Mouse (Mus musculus) hindbrain, embryonic 12.5 days (tissue): ENCODE data around the gene Tcte1. TPM values are rescaled to one million over a fixed set of nuclear protein-coding genes. Genes with fewer than 3 reads are reported as not detected.
A peak's percentile ranks its signal among the peaks of the same experiment; 100 is the strongest.

Experiments
- ATAC-seq: fragments of 200-750 bp; cut with Nextera tagmentation; 2 replicates; pipeline ENCODE4 v1.8.0; 2017; ENCODE audit warnings: moderate TSS enrichment; ENCODE audit not compliant: low FRiP score
- H3K27ac ChIP-seq: fragments of 300-500 bp; sonication (generic); 2 replicates; pipeline ENCODE4 v1.5.1; 2016; ENCODE audit warnings: mild to moderate bottlenecking
- H3K27me3 ChIP-seq: fragments of 300-500 bp; sonication (generic); 2 replicates; pipeline ENCODE4 v1.6.1; 2016; ENCODE audit warnings: mild to moderate bottlenecking
- H3K36me3 ChIP-seq: fragments of 300-500 bp; sonication (generic); 2 replicates; pipeline ENCODE4 v1.6.1; 2016; ENCODE audit warnings: mild to moderate bottlenecking
- H3K4me1 ChIP-seq: fragments of 300-500 bp; sonication (generic); 2 replicates; pipeline ENCODE4 v1.6.1; 2016
- H3K4me2 ChIP-seq: fragments of 300-500 bp; sonication (generic); replicated peaks from 2 replicates; pipeline ENCODE4 v1.6.1; 2016; ENCODE audit warnings: mild to moderate bottlenecking
- H3K4me3 ChIP-seq: fragments of 300-500 bp; sonication (generic); 2 replicates; pipeline ENCODE4 v1.5.1; 2016; ENCODE audit warnings: mild to moderate bottlenecking
- H3K9ac ChIP-seq: fragments of 300-500 bp; sonication (generic); 2 replicates; pipeline ENCODE4 v1.6.1; 2016; ENCODE audit warnings: mild to moderate bottlenecking, moderate library complexity
- H3K9me3 ChIP-seq: fragments of 300-500 bp; sonication (generic); replicated peaks from 2 replicates; pipeline ENCODE4 v1.6.1; 2016; ENCODE audit warnings: mild to moderate bottlenecking
- WGBS: fragments of 180-500 bp; shearing (Covaris S2); methylation state at CpG from one replicate; pipeline ENCODE4 v1.1.7; 2016; 5-methylcytosine and 5-hydroxymethylcytosine counted together
- polyA plus RNA-seq: library from polyadenylated mRNA; unstranded; fragments of >200 nt; fragmentation: Nextera tagmentation; extraction: Ambion mirVana; gene quantifications from 2 replicates; pipeline ENCODE4 v1.2.1, GENCODE M21; 2016

Gene Tcte1
- polyA plus RNA-seq, 1 experiment from 2014 or later, result 2.3 TPM

DNA sequence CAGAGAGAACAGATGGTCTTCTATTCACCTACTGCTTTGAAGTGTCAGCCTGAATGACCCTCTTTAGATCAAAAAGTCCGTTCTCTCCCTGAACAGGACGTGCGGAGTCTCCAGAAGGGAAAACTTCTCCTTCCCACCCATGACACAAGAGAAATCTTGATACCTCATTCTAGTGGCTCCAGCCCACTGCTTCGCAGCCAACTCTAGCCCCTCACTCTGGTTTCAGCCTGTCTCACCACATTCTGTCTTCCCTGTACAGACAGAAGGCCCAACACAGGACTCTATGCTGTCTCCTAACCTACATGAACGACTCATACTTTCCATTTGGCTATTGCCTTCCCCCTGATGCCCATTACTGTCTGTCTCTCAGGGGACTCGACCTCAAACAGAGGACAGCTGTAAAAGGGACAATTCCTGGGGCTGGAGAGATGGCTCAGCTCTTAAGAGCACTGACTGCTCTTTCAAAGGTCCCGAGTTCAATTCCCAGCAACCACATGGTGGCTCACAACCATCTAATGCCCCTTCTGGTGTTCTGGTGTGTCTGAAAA lies 28.1 kb downstream of the Tcte1 start:
- 39% methylated on average over 7 of the region's 7 CpGs for WGBS
- Histone ChIP-seq H3K36me3 (peaks cover 7% of the 10 kb centered on the region; the same call in 1 of the 2 replicates), H3K4me1 (peaks cover 40% of the 10 kb centered on the region), H3K9ac (0 out of 2 replicates have a peak overlapping the region, but pooled peaks have one; percentile 24), H3K9me3 (no peaks in the 10 kb centered on the region), H3K27ac (no peak overlapping the region), H3K4me3 (no peak overlapping the region), H3K4me2 (no peak overlapping the region), H3K27me3 (peaks cover 27% of the 10 kb centered on the region)
- no peak for ATAC-seq

- WGBS, result 4% methylated on average over 8 of the region's 8 CpGs
- peaks cover 41% of the 10 kb centered on the region for H3K4me1 ChIP-seq
- no peak overlapping the region for H3K4me3 ChIP-seq
- no peak for ATAC-seq
- peaks cover 25% of the 10 kb centered on the region for H3K27me3 ChIP-seq
- no peak overlapping the region for H3K27ac ChIP-seq
- no peak overlapping the region for H3K9ac ChIP-seq
- 0 out of 2 replicates have a peak, but pooled peaks cover 1% of the 10 kb centered on the region for H3K36me3 ChIP-seq
- no peaks in the 10 kb centered on the region for H3K9me3 ChIP-seq
- H3K4me2 ChIP-seq, result no peak overlapping the region
These were observed 28.7 kb downstream of the Tcte1 start for GRCm38 (mm10) chr17:45551816-45552451.

- no peak overlapping the region for H3K27ac ChIP-seq
- 91% methylated on average over 3 of the region's 3 CpGs for WGBS
- no peak overlapping the region for H3K4me3 ChIP-seq
- H3K9me3 ChIP-seq, result no peaks in the 10 kb centered on the region
- no peak for ATAC-seq
- H3K4me2 ChIP-seq, result no peak overlapping the region
- peaks cover 17% of the 10 kb centered on the region for H3K27me3 ChIP-seq
- no peak overlapping the region for H3K9ac ChIP-seq
- peaks cover 42% of the 10 kb centered on the region for H3K4me1 ChIP-seq
- H3K36me3 ChIP-seq, result no peaks in the 10 kb centered on the region
These were observed 29.8 kb downstream of the Tcte1 start for GRCm38 (mm10) chr17:45553065-45553464.

DNA sequence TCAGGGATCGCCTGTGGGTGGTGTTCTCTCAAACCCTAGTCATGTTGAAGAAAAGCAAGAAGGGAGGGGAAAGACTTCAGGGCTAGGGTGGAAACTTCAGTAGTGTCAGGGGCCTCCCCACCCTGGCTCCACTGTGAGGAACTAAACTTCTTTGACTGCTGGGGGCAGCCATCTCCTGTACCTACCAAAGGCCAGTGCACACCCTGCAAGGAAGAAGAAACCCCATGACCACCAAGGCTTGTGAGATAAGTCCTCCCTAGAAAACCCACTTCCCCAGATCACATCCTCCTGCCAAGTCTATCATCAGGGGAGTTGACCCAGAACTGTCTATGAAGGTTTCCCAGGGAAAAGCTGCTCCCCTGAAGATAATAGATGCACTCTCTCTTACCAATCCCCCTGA lies 31.2 kb downstream of the Tcte1 start:
- 57% methylated on average over 1 of the region's 1 CpGs for WGBS
- no peak for ATAC-seq
- no peak overlapping the region for H3K9ac ChIP-seq
- no peak overlapping the region for H3K27ac ChIP-seq
- no peaks in the 10 kb centered on the region for H3K36me3 ChIP-seq
- H3K4me3 ChIP-seq, result no peak overlapping the region
- H3K4me1 ChIP-seq, result peaks cover 36% of the 10 kb centered on the region
- peaks cover 14% of the 10 kb centered on the region for H3K27me3 ChIP-seq
- H3K4me2 ChIP-seq, result no peak overlapping the region
- no peaks in the 10 kb centered on the region for H3K9me3 ChIP-seq

GRCm38 (mm10) chr17:45555452-45556106 lies 32.3 kb downstream of the Tcte1 start, which contains the start of gene Nfkbie:
Gene Nfkbie (plus strand): TSS chr17:45555703.
- Histone ChIP-seq H3K4me3 (peak within 1 kb of the TSS; percentile 65), H3K27ac (0 out of 2 replicates have a peak within 1 kb of the TSS, but pooled peaks have one; percentile 12), H3K27me3 (peaks cover 14% of the 10 kb centered on the region), H3K36me3 (no peaks in the 10 kb centered on the region), H3K9ac (peak within 1 kb of the TSS; percentile 78), H3K4me2 (peak within 1 kb of the TSS; percentile 96), H3K4me1 (peaks cover 26% of the 10 kb centered on the region), H3K9me3 (no peaks in the 10 kb centered on the region)
- ATAC-seq, result peak; percentile 66
- WGBS, result under 1% methylated on average over 45 of the region's 45 CpGs

DNA sequence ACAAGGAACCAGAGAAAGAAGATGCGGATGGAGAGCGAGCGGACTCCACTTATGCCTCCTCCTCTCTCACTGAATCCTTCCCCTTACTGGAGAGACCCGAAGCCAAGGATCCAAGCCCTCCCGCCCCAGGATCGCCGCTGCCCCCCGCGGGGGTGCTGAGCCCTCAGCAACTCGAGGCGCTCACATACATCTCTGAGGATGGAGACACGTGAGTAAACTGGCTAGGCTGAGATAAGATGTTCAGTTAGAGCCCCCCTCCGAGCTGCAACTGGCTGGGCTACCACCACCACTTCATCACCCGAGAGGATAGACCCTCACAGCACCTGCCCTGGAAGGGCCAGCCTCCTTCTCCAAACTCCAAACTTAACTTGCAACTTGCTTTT lies 32.9 kb downstream of the Tcte1 start:
- Histone ChIP-seq H3K27ac (0 out of 2 replicates have a peak overlapping the region, but pooled peaks have one; percentile 12), H3K9ac (peak overlapping the region; percentile 78), H3K9me3 (no peaks in the 10 kb centered on the region), H3K27me3 (peaks cover 14% of the 10 kb centered on the region), H3K36me3 (no peaks in the 10 kb centered on the region), H3K4me3 (peak overlapping the region; percentile 65), H3K4me1 (peaks cover 25% of the 10 kb centered on the region), H3K4me2 (peak overlapping the region; percentile 96)
- whole genome bisulfite sequencing, result 4% methylated on average over 10 of the region's 14 CpGs
- no peak for ATAC-seq

DNA sequence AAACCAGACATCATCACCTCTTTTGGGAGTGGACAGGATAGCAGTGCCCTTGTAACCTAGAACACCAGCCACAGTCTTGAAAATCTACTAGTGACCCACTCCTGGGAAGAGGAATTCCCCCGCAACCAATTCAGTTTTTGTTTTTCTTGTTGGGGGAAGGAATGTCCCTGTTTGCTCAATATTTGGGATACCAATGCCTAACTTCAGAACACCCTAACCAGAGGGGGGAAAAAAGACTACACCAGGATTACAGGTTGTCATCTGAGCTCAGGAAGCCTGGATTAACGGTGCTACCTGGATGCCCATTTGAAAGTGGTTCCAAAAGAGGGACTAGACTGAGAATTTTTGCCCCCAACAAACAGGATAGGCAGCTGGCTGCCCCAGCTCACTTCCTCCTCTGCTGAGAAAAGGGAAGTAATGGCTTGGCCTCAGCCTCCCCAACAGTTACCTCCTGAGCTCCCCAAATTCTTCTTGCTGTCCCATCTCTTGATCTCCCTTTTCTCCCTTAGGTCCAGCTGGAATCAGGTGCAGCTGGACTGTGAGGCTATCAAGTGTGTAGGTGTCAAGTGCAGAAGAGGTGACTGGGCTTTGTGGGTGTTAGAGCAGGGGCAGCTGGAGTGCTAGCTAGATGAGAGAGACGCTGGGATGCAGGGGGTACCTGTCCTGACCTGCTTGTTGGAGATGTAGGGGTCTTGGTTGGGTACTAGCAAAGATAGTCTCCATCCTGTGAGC lies 33.4 kb downstream of the Tcte1 start:
- H3K4me3 ChIP-seq, result peak overlapping the region; percentile 65
- peak overlapping the region; percentile 78; the same call in 1 of the 2 replicates for H3K9ac ChIP-seq
- H3K27ac ChIP-seq, result no peak overlapping the region
- H3K9me3 ChIP-seq, result no peaks in the 10 kb centered on the region
- H3K4me1 ChIP-seq, result peaks cover 23% of the 10 kb centered on the region
- H3K4me2 ChIP-seq, result peak overlapping the region; percentile 96
- peaks cover 14% of the 10 kb centered on the region for H3K27me3 ChIP-seq
- 63% methylated on average over 3 of the region's 3 CpGs for WGBS
- no peaks in the 10 kb centered on the region for H3K36me3 ChIP-seq
- ATAC-seq, result no peak

DNA sequence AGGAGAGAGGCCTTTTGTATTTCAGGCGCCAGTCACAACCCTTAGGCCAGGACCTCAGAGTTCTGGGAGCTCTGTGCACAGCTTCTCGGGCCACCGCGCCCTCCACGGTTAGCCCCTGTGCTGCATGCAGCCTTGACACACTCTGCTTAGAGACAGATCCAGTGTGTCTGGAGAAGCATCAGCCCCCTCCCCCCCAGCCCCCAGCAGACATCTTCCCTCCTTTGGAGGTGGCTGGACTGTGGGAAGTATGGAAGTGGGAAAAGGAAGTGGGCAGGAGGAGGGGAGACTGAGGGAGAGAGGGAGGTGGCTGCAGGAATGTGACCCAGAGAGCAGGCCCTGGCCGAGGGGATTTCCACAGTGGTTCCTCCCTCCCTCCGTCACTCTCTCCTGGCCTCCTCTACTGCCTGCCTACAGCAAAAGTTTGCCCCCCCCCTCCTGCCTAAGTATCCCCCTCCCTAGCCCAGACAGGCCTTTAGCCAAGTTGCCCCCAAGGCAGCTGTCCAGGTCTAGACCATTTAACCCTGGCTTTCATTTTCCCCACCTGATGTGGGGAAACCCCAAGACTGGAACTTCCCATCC lies 34.1 kb downstream of the Tcte1 start:
- H3K4me1 ChIP-seq, result peaks cover 19% of the 10 kb centered on the region
- H3K27me3 ChIP-seq, result peaks cover 14% of the 10 kb centered on the region
- 0 out of 2 replicates have a peak overlapping the region, but pooled peaks have one; percentile 28 for H3K9ac ChIP-seq
- ATAC-seq, result no peak
- H3K4me2 ChIP-seq, result no peak overlapping the region
- WGBS, result 68% methylated on average over 7 of the region's 7 CpGs
- no peaks in the 10 kb centered on the region for H3K36me3 ChIP-seq
- H3K27ac ChIP-seq, result no peak overlapping the region
- H3K4me3 ChIP-seq, result no peak overlapping the region
- H3K9me3 ChIP-seq, result no peaks in the 10 kb centered on the region

- H3K27ac ChIP-seq, result no peak overlapping the region
- H3K9ac ChIP-seq, result 0 out of 2 replicates have a peak overlapping the region, but pooled peaks have one; percentile 19
- peaks cover 19% of the 10 kb centered on the region for H3K4me1 ChIP-seq
- peaks cover 14% of the 10 kb centered on the region for H3K27me3 ChIP-seq
- no peak overlapping the region for H3K4me3 ChIP-seq
- no peaks in the 10 kb centered on the region for H3K9me3 ChIP-seq
- H3K4me2 ChIP-seq, result no peak overlapping the region
- 73% methylated on average over 16 of the region's 16 CpGs for WGBS
- ATAC-seq, result no peak
- no peaks in the 10 kb centered on the region for H3K36me3 ChIP-seq
These were observed 35.0 kb downstream of the Tcte1 start for GRCm38 (mm10) chr17:45557998-45558862.

DNA sequence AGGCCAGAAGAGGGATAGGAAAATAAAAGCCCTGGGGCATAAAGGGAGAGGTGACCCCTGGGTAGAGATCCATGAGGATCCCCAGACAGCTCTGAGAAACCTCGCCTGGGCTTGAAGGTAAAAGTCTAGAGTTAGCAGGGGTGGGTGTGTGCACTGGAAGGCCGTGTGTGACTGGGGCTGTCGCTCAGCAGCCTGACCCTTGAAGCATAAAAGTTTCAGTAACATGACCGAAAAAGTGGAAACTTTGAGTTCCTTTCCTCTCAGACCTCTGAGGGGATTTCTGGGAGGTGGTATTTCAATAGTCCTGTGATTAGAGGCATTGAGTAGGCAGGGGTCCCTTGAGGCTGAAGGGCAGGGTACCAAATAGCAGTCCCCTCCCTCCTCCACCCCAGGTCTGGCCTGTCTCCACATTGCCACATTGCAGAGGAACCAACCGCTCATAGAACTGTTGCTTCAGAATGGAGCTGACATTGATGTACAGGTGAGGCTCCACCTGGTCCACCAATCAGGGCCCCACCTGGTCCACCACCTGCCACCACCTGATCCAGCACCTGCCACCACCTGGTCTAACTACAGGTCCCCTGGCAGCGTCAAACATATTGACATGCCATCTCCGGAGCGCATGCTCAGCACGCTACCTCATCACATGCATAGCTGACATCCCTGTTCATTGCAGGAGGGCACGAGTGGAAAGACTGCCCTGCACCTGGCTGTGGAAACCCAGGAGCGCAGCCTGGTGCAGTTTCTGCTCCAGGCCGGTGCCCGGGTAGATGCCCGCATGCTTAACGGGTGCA lies 36.7 kb downstream of the Tcte1 start:
- Histone ChIP-seq H3K4me1 (peaks cover 25% of the 10 kb centered on the region), H3K9me3 (no peaks in the 10 kb centered on the region), H3K36me3 (no peaks in the 10 kb centered on the region), H3K4me3 (no peak overlapping the region), H3K4me2 (no peak overlapping the region), H3K9ac (no peak overlapping the region), H3K27ac (no peak overlapping the region), H3K27me3 (peaks cover 10% of the 10 kb centered on the region)
- ATAC-seq, result no peak
- whole genome bisulfite sequencing, result 90% methylated on average over 15 of the region's 15 CpGs
